Mouse (Mus musculus): ENCODE measurements around the gene Serpinb1a.
"Not testable (repeated sequence)": the region's sequence is repeated elsewhere in the genome, so short reads cannot be mapped to it uniquely, and the experiment has no call there.

- not testable (repeated sequence) for TF ChIP-seq CTCF (IDR thresholded peaks at IDR 0.05; ENCODE audit: control insufficient read depth, insufficient read depth, insufficient replicate concordance, low read depth, low read length); POLR2A (IDR thresholded peaks at IDR 0.05; ENCODE audit: control insufficient read depth, low read depth, low read length)
Observed at GRCm38 (mm10) chr13:32899114-32899513, 48.1 kb upstream of the Serpinb1a start.
